Mouse (Mus musculus) neural tube, embryonic 13.5 days (tissue): Measurements from ENCODE around the gene 4930544D05Rik. TPM values are rescaled to one million over a fixed set of nuclear protein-coding genes. Genes with fewer than 3 reads are reported as not detected.

Experiments used
- ATAC-seq: fragments of 200-750 bp; cut with Nextera tagmentation; 2 replicates; pipeline ENCODE4 v1.8.0; 2017; ENCODE audit warnings: low read depth, mild to moderate bottlenecking, moderate TSS enrichment, moderate library complexity
- H3K27ac ChIP-seq: fragments of 300-500 bp; sonication (generic); replicated peaks from 2 replicates; pipeline ENCODE4 v1.5.1; 2015; ENCODE audit warnings: moderate library complexity, mild to moderate bottlenecking, inconsistent platforms
- H3K27me3 ChIP-seq: fragments of 300-500 bp; sonication (generic); 2 replicates; pipeline ENCODE4 v1.6.1; 2015; ENCODE audit warnings: mild to moderate bottlenecking, inconsistent platforms
- H3K36me3 ChIP-seq: fragments of 300-500 bp; sonication (generic); 2 replicates; pipeline ENCODE4 v1.6.1; 2015; ENCODE audit warnings: mild to moderate bottlenecking, inconsistent platforms
- H3K4me1 ChIP-seq: fragments of 300-500 bp; sonication (generic); replicated peaks from 2 replicates; pipeline ENCODE4 v1.6.1; 2015; ENCODE audit warnings: inconsistent platforms
- H3K4me2 ChIP-seq: fragments of 300-500 bp; sonication (generic); 2 replicates; pipeline ENCODE4 v1.6.1; 2015; ENCODE audit warnings: inconsistent platforms, mild to moderate bottlenecking, moderate library complexity
- H3K4me3 ChIP-seq: fragments of 300-500 bp; sonication (generic); 2 replicates; pipeline ENCODE4 v1.5.1; 2015; ENCODE audit warnings: mild to moderate bottlenecking, inconsistent platforms
- H3K9ac ChIP-seq: fragments of 300-500 bp; sonication (generic); 2 replicates; pipeline ENCODE4 v1.6.1; 2015; ENCODE audit warnings: moderate library complexity, mild to moderate bottlenecking, inconsistent platforms
- H3K9me3 ChIP-seq: fragments of 300-500 bp; sonication (generic); 2 replicates; pipeline ENCODE4 v1.6.1; 2016; ENCODE audit warnings: inconsistent platforms
- WGBS: fragments of 180-500 bp; shearing (Covaris S2); methylation state at CpG from one replicate; pipeline ENCODE4 v1.1.7; 2015; 5-methylcytosine and 5-hydroxymethylcytosine counted together
- polyA plus RNA-seq: library from polyadenylated mRNA; unstranded; fragments of >200 nt; fragmentation: Nextera tagmentation; extraction: Ambion mirVana; gene quantifications from 2 replicates; pipeline ENCODE4 v1.2.1, GENCODE M21; 2015

4930544D05Rik gene
- polyA plus RNA-seq, 1 experiment from 2014 or later: not detected

DNA sequence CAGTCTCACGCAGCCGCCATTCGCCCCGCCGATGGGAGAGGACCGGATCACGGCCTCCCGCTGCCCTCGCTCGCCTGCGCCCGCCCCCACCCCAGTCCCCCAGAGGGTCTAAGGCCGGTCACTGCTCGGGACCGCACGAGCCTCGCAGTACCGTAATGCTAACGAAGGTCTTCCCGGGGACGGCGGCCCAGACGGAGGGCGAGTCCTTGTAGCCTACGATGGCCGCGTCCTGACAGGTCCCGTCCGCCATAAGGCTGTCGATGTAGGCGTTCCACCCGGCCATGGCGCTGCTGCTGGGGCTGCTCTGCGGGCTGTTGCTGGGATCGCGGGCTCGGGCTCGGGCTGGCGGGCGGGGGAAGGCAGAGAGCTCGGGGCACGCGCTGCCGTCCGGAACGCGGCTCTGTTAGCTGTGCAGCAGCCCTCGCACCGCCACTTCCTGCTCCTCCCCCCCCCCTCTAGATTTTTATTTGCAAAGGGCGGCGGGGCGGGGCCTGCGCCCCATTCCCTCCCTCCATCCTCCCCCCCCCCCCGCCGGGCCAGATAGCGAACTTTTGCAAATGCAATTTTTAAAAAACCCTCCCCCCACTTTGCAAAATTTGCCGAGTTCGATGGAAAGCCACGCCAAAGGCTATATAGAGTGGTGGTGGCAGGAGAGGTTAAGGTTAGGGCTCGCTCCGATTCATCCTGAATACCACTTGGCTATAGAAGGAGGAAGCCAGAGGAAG lies 38.7 kb downstream of the 4930544D05Rik start, which contains the start of gene Pfn1:
Gene Pfn1, minus strand, starts transcription at position 447 of the 725 bp plus-strand sequence.
- Histone ChIP-seq H3K9me3 (no peaks in the 10 kb centered on the region), H3K4me3 (peak within 1 kb of the TSS; percentile 100), H3K27ac (peak within 1 kb of the TSS; percentile 98), H3K9ac (peak within 1 kb of the TSS; percentile 98), H3K36me3 (peaks cover 35% of the 10 kb centered on the region), H3K4me1 (peaks cover 54% of the 10 kb centered on the region), H3K27me3 (no peaks in the 10 kb centered on the region), H3K4me2 (peak within 1 kb of the TSS; percentile 92)
- under 1% methylated on average over 56 of the region's 61 CpGs for WGBS
- ATAC-seq: peak; percentile 64

DNA sequence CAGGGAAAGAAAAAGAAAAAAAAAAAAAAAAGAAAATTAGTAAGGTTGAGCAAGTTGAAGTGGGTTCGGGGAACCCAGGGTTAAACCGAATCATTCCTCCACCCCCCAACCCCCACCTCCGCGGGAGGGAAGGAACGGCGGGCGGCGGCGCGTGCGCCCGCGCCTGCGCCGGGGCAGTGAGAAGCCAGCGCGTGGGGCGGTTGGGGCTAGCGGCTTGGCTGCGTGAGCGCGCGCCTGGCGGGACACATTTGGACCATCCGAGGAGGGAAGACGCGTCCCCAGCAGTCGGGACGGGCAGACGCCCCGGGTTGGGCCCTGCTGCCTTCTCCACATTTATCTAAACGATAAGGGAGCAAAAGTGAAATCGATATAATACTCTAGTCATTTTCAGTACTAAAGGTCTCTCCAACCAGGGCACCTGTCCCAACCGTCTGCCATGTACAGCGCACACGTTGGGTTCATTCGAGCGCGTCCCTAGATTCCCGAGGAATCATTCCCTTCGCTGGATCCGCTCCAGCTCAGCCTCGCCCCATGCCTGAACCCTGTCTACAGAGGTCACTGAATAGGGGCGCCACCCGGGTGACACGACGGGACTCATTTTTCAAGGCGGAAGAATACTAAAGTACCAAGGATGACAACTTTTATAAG lies 39.4 kb downstream of the 4930544D05Rik start:
- WGBS: under 1% methylated on average over 46 of the region's 48 CpGs
- H3K4me1 ChIP-seq: peaks cover 54% of the 10 kb centered on the region
- ATAC-seq: peak; percentile 60

DNA sequence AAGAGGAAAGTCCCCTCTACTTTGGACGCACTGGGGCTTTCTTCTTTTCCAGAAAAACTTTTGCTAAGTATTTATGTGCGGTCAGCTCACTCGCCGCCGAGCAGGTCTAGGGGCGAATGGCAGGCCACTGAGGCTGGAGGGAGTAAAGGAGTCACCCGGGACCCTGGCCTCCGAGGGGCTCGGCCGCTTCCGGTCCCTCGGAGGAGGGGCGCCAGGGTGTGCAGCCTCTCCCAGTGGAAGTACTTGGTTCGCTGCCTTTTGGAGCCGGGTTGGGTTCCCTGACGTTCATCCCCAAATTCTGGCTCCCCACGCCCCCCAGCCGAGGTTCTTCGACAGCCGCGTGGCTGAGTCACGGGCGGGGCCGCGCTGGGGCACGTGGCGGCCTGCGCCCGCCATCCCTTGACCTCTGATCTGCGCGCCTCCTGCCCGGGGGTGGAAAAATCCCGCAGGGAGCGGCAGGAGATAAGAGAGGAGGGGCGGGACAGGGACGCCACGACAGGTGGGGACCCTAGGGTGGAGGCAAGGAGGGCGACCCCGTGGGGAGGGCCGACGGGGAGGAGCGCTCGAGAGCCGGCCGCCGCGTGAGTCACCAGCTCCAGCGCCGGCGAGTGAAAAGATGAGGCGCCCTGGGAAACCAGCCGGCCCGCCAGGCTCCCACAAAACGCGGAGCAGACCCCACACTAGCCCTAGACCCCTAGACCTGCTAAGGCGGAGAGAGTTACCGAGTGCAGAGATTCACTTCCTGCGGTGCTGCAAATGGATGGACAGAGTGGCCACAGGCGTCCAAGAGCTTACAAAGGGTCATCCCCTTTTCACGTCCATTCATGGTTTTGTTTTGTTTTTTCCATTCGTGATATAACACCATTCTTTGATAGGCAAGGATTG lies 40.2 kb downstream of the 4930544D05Rik start:
- Histone ChIP-seq H3K4me1 (peaks cover 50% of the 10 kb centered on the region), H3K27me3 (no peaks in the 10 kb centered on the region), H3K36me3 (peaks cover 26% of the 10 kb centered on the region), H3K4me3 (peak overlapping the region; percentile 100), H3K4me2 (peak overlapping the region; percentile 92), H3K9ac (peak overlapping the region; percentile 98), H3K9me3 (no peaks in the 10 kb centered on the region), H3K27ac (peak overlapping the region; percentile 98)
- WGBS: under 1% methylated on average over 54 of the region's 61 CpGs
- ATAC-seq: peak; percentile 20; the same call in 1 of the 2 replicates

More for the DNA sequence above, 39.4 kb downstream of the 4930544D05Rik start:
- Histone ChIP-seq H3K27ac (peak overlapping the region; percentile 98), H3K27me3 (no peaks in the 10 kb centered on the region), H3K9me3 (no peaks in the 10 kb centered on the region), H3K4me2 (peak overlapping the region; percentile 92), H3K9ac (peak overlapping the region; percentile 98), H3K36me3 (peaks cover 28% of the 10 kb centered on the region), H3K4me3 (peak overlapping the region; percentile 100)

DNA sequence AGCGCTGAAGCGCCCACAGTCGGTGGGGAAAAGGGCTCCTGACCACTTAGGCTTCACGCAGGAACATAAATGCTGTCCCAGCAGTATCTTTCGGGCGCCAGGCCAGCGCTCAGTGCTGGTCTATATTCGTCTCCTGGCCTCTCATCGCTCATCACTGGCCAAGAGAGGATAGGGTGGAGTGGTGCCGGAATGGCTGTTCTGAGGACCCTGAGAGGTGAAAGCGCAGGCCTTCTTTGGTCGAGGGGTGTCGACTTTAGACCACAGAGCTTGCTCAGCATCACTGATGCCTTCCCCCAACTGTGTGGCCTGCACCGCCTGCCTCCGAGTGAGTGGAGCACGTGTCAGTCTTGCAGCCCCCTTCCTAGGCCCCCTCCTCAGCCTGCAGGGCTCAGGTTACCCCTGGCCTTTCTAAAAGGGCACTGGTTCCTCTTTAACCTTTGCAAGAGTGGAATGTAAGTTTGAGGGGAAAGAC lies 40.8 kb downstream of the 4930544D05Rik start:
- H3K27ac ChIP-seq: peak overlapping the region; percentile 98
- H3K9me3 ChIP-seq: no peaks in the 10 kb centered on the region
- peak overlapping the region; percentile 92 for H3K4me2 ChIP-seq
- no peak for ATAC-seq
- no peaks in the 10 kb centered on the region for H3K27me3 ChIP-seq
- H3K4me1 ChIP-seq: peaks cover 44% of the 10 kb centered on the region
- H3K4me3 ChIP-seq: peak overlapping the region; percentile 100
- WGBS: 4% methylated on average over 16 of the region's 16 CpGs
- peak overlapping the region; percentile 98 for H3K9ac ChIP-seq
- peaks cover 23% of the 10 kb centered on the region for H3K36me3 ChIP-seq

DNA sequence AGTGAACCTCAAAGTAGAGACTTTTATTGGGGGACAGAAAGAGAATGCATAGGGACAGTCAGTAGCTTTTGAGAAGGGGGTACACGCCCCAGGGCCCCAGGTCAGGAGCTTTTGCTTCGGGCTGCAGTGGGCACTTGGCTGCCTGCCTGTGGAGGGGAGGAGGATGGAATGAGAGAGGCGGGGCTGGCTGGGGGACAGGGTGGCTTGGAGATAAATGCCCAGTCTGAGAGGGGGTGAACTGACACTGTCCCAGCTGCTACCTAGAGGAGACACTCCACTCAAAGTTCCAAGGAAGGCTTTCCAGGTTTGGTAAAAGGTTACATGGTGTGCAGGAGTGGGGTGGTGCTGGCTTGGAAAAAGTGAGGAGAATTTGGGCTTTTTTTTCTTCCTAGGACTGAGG lies 41.3 kb downstream of the 4930544D05Rik start, which contains the start of gene Eno3:
Gene Eno3, plus strand, starts transcription at position 239 of the 400 bp plus-strand sequence.
- 7% methylated on average over 3 of the region's 3 CpGs for whole genome bisulfite sequencing
- H3K4me1 ChIP-seq: peaks cover 39% of the 10 kb centered on the region

DNA sequence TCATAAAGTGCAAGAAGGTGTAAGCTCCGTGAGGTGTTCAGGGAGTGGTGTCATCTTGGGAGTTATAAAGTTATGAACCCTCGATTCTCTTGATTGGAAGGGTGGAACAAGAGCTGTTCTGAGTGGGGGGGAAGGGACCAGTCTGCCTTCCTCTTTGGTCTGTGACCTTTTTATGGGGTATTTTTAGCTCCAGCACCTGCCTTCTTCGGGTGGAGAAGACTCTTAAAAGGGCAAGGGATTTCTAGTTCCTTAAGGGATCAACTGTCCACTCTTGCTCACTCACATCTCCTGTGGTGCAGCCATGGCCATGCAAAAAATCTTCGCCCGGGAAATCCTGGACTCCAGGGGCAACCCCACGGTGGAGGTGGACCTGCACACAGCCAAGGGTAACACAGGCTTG lies 41.9 kb downstream of the 4930544D05Rik start:
- H3K4me2 ChIP-seq: no peak overlapping the region
- no peaks in the 10 kb centered on the region for H3K9me3 ChIP-seq
- no peak overlapping the region for H3K27ac ChIP-seq
- WGBS: 55% methylated on average over 6 of the region's 6 CpGs
- peaks cover 21% of the 10 kb centered on the region for H3K36me3 ChIP-seq
- no peak for ATAC-seq
- peaks cover 33% of the 10 kb centered on the region for H3K4me1 ChIP-seq
- H3K27me3 ChIP-seq: no peaks in the 10 kb centered on the region
- H3K4me3 ChIP-seq: no peak overlapping the region
- no peak overlapping the region for H3K9ac ChIP-seq

More for the DNA sequence above, 41.3 kb downstream of the 4930544D05Rik start, which contains the start of gene Eno3:
- no peaks in the 10 kb centered on the region for H3K27me3 ChIP-seq
- ATAC-seq: no peak
- H3K27ac ChIP-seq: peak within 1 kb of the TSS; percentile 98
- H3K9me3 ChIP-seq: no peaks in the 10 kb centered on the region
- H3K36me3 ChIP-seq: peaks cover 21% of the 10 kb centered on the region
- peak within 1 kb of the TSS; percentile 92 for H3K4me2 ChIP-seq
- H3K4me3 ChIP-seq: peak within 1 kb of the TSS; percentile 100
- H3K9ac ChIP-seq: peak within 1 kb of the TSS; percentile 98

DNA sequence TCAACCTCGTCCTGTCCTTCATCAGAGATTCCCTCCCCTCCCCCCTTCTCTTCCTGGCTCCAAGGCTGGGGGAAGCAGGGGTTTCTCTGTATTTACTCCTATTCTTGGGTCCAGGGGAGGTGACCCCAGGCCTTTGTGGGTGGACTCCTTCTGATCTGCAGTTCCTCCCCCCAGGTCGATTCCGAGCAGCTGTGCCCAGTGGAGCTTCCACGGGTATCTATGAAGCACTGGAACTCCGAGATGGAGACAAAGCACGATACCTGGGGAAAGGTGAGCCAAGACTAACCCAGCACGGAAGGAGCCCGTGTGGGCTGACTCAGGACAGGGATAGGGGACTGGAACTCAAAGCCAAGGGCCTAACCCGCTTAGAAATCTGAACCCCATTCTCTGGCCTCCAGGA lies 42.3 kb downstream of the 4930544D05Rik start:
- Histone ChIP-seq H3K27ac (no peak overlapping the region), H3K4me3 (no peak overlapping the region), H3K27me3 (no peaks in the 10 kb centered on the region), H3K4me2 (no peak overlapping the region), H3K9me3 (no peaks in the 10 kb centered on the region), H3K4me1 (peaks cover 29% of the 10 kb centered on the region), H3K9ac (no peak overlapping the region), H3K36me3 (peaks cover 22% of the 10 kb centered on the region)
- WGBS: 63% methylated on average over 9 of the region's 9 CpGs
- ATAC-seq: no peak

DNA sequence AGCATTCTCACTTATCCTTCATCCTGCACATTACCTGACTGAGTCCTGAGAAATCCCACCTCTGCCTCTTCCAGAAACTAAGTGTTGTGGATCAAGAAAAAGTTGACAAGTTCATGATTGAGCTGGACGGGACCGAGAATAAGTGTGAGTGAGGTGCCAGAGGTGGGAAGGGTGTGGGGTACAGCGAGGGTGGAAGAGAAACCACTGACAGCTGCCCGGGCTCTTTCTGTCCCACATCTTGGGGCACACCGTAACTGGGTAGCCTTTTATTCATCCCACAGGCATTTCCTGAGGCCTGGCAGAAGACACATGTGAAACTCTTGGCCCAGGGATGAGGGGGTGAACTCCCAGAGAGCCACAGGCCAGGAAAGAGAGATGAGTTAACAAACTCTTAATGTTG lies 42.9 kb downstream of the 4930544D05Rik start:
- Histone ChIP-seq H3K36me3 (peaks cover 28% of the 10 kb centered on the region), H3K27me3 (no peaks in the 10 kb centered on the region), H3K4me3 (no peak overlapping the region), H3K27ac (no peak overlapping the region), H3K9ac (no peak overlapping the region), H3K9me3 (no peaks in the 10 kb centered on the region), H3K4me1 (peaks cover 23% of the 10 kb centered on the region), H3K4me2 (no peak overlapping the region)
- WGBS: 90% methylated on average over 5 of the region's 5 CpGs
- ATAC-seq: no peak

DNA sequence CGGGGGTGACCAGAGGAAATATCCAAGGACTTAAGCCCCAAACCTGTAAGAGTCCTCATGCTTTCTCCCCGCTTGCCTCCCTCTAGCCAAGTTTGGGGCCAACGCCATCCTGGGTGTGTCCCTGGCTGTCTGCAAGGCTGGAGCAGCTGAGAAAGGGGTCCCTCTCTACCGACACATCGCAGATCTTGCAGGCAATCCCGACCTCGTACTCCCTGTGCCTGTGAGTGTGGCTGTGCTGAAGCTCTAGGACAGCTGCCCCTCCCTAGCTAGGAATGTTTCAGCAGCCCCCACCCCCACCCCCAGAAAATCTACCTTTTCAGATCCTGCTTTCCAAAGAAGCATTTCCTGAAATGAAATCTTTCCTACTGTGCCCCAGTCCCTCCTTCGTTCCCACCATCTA lies 43.3 kb downstream of the 4930544D05Rik start:
- WGBS: 81% methylated on average over 8 of the region's 8 CpGs
- H3K4me3 ChIP-seq: no peak overlapping the region
- no peak overlapping the region for H3K27ac ChIP-seq
- H3K4me1 ChIP-seq: peaks cover 23% of the 10 kb centered on the region
- no peaks in the 10 kb centered on the region for H3K27me3 ChIP-seq
- H3K9ac ChIP-seq: no peak overlapping the region
- H3K36me3 ChIP-seq: peaks cover 32% of the 10 kb centered on the region
- H3K4me2 ChIP-seq: no peak overlapping the region
- no peaks in the 10 kb centered on the region for H3K9me3 ChIP-seq
- no peak for ATAC-seq

DNA sequence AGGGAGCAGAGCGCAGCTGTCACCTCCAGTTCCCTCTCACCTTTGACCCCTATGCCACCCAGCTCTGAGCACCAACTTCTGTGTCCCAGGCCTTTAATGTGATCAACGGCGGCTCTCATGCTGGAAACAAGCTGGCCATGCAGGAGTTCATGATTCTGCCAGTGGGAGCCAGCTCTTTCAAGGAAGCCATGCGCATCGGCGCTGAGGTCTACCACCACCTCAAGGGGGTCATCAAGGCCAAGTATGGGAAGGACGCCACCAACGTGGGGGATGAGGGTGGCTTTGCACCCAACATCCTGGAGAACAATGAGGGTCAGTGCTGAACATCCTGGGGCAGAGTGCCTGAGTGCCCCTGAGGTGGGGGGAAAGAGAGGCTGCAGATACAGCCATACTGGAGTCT lies 44.9 kb downstream of the 4930544D05Rik start:
- WGBS: 88% methylated on average over 8 of the region's 8 CpGs
- no peak overlapping the region for H3K27ac ChIP-seq

DNA sequence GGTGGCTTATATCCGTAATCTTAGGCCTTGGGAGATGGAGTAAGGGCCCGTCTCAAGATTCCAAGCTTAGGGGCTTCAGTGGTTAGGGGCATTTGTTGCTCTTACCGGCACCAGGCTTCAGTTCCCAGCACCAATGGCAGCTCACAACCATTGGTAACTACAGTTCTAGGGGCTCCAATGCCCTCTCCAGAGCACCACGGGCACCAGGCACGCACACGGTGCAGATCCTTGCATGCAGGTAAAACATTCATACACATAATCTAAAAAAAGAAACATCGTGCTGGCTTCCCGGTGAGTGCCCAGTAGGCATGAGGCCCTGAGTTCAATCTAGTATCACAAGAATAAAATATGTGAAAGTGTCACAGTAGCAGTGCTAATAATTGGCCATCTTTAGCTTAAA lies 47.5 kb downstream of the 4930544D05Rik start:
- H3K27me3 ChIP-seq: no peaks in the 10 kb centered on the region
- H3K4me1 ChIP-seq: peaks cover 14% of the 10 kb centered on the region
- no peak overlapping the region for H3K4me2 ChIP-seq
- 95% methylated on average over 8 of the region's 8 CpGs for WGBS
- no peak overlapping the region for H3K27ac ChIP-seq
- H3K9ac ChIP-seq: no peak overlapping the region
- H3K36me3 ChIP-seq: peaks cover 53% of the 10 kb centered on the region
- H3K4me3 ChIP-seq: no peak overlapping the region
- H3K9me3 ChIP-seq: no peaks in the 10 kb centered on the region
- ATAC-seq: no peak

More for the DNA sequence above, 44.9 kb downstream of the 4930544D05Rik start:
- Histone ChIP-seq H3K4me3 (no peak overlapping the region), H3K4me2 (no peak overlapping the region), H3K9me3 (no peaks in the 10 kb centered on the region), H3K36me3 (peaks cover 47% of the 10 kb centered on the region), H3K9ac (no peak overlapping the region), H3K4me1 (peaks cover 18% of the 10 kb centered on the region), H3K27me3 (no peaks in the 10 kb centered on the region)
- no peak for ATAC-seq
